Mouse (Mus musculus) right cerebral cortex, postnatal 4 days (tissue): ENCODE measurements at regions not wholly inside any gene's neighbourhood (a gene's known extent, or its start where the extent isn't known, plus 50 kb on each side); places are given as distances from the start of the nearest gene placed in this dataset.

ENCODE experiments used
- DNase-seq: peaks from one replicate; pipeline ENCODE4 v3.0.0-alpha.2; 2022

DNA sequence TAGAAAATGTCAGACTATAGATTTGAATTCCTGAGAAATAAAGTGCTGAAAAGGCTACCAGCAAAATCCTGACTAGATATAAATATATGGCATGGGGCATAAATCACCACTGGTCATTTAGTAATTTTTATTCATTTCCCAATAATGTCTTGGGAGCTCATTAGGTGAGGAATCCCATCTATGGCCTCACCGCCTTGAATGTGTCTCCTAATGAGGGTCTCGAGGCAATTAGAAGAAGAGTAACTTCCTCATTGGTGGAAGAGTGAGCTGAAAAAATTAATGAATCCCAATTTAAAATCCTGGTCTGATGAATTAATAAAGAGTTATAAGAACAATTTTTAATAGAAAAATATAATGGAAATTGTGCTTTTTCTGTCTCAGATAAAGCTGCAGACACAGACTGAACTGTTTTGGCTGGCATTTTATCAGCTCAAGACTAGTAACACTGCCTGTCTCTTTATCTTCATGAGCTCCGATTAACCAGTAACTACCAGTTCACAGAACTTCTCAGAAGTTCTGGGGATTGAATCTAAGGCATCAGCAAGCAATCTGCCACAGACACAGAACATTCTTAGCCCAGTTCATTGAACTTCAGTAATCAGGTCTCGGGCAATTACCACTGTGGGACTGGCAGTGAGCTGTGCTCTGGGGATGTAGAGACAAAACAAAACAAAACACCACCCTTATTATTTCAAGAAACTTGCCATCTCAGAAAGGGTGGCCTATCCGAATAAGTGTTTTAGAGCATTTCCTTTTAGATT lies 170.7 kb downstream of the Plpp3 start:
- no peak for DNase-seq

GRCm38 (mm10) chr4:105328776-105329175 lies 171.6 kb downstream of the Plpp3 start:
- DNase-seq, result no peak

- DNase-seq, result no peak
Observed at GRCm38 (mm10) chr4:105332081-105332480, 174.9 kb downstream of the Plpp3 start.

DNA sequence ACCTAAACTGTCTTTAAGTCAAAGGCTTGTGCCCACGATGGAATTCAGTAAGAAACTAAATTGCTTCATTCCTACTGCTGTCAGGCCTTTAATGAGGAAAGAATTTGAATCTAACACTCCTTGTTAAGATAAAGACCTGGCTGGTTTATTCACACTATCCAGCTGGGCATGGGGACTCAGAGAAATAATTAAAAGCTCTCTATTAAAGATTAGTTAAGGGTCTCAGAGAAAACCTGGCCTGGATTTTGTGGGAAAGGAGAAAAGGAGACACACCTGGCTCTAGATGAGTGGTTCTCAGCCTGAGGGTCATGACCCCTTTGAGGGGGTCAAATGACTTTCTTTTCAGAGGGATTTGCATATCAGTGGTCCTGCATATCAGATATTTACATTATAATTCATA lies 178.7 kb downstream of the Plpp3 start:
- no peak for DNase-seq

- no peak for DNase-seq
Observed at GRCm38 (mm10) chr4:105336557-105336956, 179.4 kb downstream of the Plpp3 start.

DNA sequence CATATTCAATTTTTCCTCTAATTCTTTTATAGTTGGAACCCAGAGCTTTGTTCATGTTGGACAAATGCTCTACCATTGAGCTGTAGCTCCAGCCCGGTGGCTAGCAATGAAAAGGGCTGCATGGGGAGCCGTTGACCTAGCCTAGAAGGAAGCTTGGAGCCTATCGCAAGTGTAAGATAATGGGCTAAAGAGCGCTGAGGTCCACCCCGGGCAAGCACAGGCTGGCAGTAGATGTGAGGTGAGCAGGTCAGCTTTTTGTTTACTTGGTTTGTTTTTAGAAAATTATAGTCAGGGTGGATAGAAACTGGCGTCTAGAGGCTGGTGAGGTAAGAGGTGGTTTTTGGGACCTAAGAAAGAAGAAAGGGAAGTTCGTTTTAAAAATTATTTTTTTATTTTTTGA lies 181.0 kb downstream of the Plpp3 start:
- DNase-seq, result no peak

DNA sequence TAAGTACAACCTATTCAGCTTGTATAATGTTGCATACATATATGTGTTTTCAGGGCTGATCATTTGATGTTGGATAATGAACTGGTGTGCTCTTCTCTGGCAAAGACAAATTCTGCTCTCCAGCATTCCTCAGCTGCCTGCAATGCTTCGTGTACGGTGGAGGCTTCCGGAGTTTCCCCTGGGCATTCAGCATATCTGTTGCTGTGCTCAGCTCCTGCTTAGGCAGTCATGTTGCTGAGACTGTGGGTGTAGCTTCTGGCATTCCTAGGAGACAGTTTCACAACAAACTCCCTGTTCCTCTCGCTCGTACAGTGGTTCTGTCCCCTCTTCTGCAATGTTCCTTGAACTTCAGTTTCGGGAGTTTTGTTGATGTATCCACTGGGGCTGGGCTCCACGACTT lies 181.7 kb downstream of the Plpp3 start:
- DNase-seq, result no peak

DNA sequence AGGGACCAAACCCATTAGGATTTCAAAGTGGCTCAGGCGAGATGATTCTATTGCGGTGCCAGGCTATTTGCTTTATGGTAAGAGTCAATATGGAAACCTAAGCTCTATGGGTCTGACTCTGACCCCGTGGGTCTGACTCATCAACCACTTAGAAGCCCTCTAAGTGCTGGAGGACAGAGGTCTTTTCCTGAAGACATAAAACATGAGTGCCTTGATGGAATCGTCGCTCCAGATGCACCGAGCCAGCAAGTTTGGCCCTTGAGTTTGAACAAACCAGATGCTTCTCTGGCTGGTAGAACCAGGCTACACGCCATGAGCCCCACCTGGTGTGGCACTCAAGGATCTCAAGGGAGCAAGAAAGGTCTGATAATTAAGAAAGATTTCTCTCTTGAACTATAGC lies 184.1 kb downstream of the Plpp3 start:
- no peak for DNase-seq

DNA sequence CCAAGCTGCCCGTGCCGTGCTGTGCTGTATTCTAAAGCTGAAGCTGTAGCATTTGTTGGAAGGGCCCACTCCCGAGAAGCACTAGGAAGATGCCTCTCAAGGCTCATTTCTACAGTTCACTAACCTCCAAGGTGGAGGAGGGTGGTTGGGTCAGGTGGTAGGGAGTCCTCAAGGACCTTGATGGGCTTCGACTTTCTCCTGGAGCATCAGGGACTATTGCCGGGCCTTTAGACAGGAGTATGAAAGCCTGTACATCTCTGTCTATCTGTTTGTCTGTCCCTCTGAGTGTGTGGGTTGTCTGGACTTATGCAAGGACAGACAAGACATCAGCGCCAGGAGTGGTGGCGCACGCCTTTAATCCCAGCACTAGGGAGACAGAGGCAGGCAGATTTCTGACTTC lies 189.7 kb downstream of the Plpp3 start:
- no peak for DNase-seq

- no peak for DNase-seq
Observed at GRCm38 (mm10) chr4:105347911-105348310, 190.8 kb downstream of the Plpp3 start.

DNA sequence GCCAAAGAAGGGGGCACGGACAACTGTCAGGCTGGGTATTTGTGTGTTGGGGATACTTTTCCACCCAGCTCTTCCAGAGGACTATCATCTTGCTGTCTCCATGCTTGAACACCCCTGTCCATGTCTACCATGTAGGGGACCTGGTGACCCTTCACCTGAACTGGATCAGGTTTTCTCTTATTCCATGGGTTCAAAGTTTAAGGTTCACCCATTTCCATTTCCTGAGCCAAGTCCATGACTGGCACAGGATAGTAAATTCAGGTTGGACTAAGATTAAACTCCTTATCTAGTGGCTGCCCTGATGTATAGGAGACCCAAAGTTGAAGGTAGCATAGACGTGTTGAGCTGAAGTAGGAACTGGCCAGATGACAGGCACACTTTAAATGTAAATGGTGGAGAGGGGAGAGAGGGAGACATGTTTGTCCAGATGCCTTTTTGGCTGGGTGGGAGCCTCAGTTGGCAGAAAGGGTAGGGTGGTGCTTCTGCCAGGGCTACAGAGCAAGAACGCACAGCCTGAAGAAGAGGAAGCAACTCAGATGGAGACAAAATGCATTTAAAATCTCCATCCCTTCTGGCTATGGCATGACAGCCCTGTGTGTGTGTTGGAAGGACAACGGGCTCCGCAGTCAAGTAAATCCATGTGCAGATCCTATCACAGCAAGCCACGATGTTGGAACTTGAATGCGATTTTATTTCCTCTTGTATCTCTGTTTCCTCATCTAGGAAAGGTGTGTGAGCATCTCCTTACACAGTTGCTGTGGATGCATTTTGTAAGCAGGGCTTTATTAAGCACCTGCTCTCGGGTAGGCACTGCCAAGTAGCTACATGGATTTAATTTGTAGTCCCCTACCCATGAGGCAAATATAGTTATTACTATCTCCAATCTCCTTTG lies 192.4 kb downstream of the Plpp3 start:
- no peak for DNase-seq

DNA sequence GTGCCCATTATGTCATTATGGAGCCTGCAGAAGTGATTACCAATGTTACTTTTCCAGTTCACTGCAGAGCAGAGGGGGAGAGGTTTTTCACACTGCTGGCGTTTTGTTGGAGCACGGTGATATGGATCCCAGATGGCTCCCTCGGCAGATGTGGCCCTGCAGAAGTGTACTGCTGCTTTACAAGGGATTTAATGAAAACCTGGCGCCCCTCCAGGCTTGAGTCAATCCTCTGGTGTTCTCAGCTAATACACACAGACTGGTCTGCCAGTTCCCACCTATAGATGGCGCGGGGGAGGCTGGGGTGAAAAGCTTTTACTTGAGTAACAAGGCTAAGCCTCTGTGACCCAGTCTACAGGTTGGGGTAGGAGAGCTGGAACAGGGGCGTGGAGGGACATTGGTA lies 195.2 kb downstream of the Plpp3 start:
- peak; percentile 27 for DNase-seq

DNA sequence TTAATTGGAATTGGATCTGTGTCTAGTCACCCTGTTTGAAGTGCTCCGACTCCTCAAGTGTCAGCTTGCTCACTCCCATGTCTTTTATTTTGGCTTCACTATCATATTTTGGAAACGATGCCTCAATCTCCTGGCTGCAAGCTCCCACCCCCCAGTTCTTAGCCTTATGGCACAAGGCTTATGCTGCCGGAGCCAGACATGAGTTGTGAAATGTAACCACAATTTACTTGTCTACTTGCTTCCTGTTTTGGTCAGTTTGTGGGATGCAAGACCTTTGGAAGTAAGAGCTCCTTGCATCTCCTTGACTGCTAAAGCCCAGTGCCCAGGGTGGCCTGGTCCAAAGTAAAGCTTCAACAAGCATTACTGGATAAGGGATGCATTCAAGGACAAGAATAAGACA lies 195.8 kb downstream of the Plpp3 start:
- no peak for DNase-seq

- no peak for DNase-seq
Observed at GRCm38 (mm10) chr4:105354097-105354496, 196.9 kb downstream of the Plpp3 start.

DNA sequence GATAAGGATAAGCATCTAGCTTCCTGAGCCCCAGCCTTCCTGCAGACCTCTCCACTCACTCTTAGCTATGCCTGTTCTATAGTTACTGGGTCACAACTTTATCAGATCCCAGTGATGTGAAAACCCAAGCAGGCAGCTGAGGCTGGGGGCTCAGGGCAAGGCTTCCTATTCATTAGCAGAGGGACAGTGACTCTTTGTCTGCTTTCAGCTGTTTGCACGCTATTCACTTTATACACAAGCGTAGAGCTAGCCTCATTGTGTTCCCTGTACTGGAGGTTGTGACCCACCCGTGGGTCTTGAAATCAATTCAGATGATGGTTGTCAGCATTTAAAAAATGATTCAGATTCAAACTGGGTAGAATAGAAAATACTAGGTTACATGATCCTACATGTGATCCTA lies 199.5 kb downstream of the Plpp3 start:
- no peak for DNase-seq

GRCm38 (mm10) chr4:105358725-105359124 lies 201.6 kb downstream of the Plpp3 start:
- no peak for DNase-seq

GRCm38 (mm10) chr4:105364496-105364895 lies 207.3 kb downstream of the Plpp3 start:
- no peak for DNase-seq

DNA sequence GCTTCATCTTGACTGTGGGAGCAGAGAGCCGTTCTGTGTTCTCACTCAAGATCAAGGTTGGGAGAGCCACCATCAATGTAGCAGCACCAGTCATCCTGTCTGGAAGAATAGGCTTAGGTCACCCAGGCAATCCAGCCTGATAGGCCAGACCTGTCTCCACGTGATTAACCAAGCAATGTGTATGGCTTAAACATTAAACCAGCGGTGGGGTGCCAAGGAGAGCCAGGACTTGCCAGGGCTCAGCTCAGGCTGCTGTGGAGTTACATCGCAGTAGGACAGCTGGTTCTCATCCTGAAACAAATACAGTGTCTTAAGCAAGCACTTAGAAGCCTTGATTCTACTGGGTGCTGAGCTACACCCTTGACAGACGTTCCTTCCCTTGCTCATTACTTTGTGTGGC lies 207.9 kb downstream of the Plpp3 start:
- DNase-seq, result no peak

GRCm38 (mm10) chr4:105376591-105376990 lies 219.4 kb downstream of the Plpp3 start:
- no peak for DNase-seq

- no peak for DNase-seq
Observed at GRCm38 (mm10) chr4:105377469-105378187, 220.5 kb downstream of the Plpp3 start.

- DNase-seq, result no peak
Observed at GRCm38 (mm10) chr4:105384826-105385225, 227.7 kb downstream of the Plpp3 start.

- no peak for DNase-seq
Observed at GRCm38 (mm10) chr4:105385481-105385880, 228.3 kb downstream of the Plpp3 start.

DNA sequence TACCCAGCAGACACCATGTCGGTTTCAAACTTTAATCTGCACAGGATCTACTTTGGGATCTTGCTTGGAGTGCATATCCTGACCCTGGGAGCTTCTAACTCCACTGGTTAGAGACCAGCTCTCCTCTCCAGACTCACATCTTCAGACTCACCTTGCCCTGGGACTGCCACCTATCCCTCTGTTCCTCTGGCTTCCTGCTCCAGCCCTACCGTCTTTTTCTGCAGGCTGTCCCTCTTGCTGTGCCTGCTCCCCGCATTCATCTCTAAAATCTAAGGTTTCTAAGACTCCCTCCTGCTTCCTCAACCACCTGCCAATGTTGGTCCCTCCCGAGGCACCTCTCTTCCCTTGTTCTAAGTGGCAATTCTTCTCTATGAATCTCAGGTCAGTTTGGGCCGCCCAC lies 233.2 kb downstream of the Plpp3 start:
- DNase-seq, result no peak

- no peak for DNase-seq
Observed at GRCm38 (mm10) chr4:105394366-105394765, 237.2 kb downstream of the Plpp3 start.
